Mouse (Mus musculus) midbrain, embryonic 12.5 days (tissue): ENCODE measurements around the gene Poc1b. TPM values are rescaled to one million over a fixed set of nuclear protein-coding genes. Genes with fewer than 3 reads are reported as not detected.

ENCODE experiments used
- ATAC-seq: fragments of 200-750 bp; cut with Nextera tagmentation; 2 replicates; pipeline ENCODE4 v1.8.0; 2017; ENCODE audit warnings: low read depth, moderate TSS enrichment, moderate library complexity; ENCODE audit not compliant: low FRiP score
- H3K27ac ChIP-seq: fragments of 300-500 bp; sonication (generic); replicated peaks from 2 replicates; pipeline ENCODE4 v1.5.1; 2016; ENCODE audit warnings: mild to moderate bottlenecking
- H3K27me3 ChIP-seq: fragments of 300-500 bp; sonication (generic); 2 replicates; pipeline ENCODE4 v1.6.1; 2016; ENCODE audit warnings: mild to moderate bottlenecking
- H3K36me3 ChIP-seq: fragments of 300-500 bp; sonication (generic); 2 replicates; pipeline ENCODE4 v1.6.1; 2016
- H3K4me1 ChIP-seq: fragments of 300-500 bp; sonication (generic); 2 replicates; pipeline ENCODE4 v1.6.1; 2016
- H3K4me2 ChIP-seq: fragments of 300-500 bp; sonication (generic); replicated peaks from 2 replicates; pipeline ENCODE4 v1.6.1; 2016; ENCODE audit warnings: mild to moderate bottlenecking, moderate library complexity
- H3K4me3 ChIP-seq: fragments of 300-500 bp; sonication (generic); 2 replicates; pipeline ENCODE4 v1.5.1; 2016; ENCODE audit warnings: mild to moderate bottlenecking
- H3K9ac ChIP-seq: fragments of 300-500 bp; sonication (generic); replicated peaks from 2 replicates; pipeline ENCODE4 v1.6.1; 2016; ENCODE audit warnings: mild to moderate bottlenecking, moderate library complexity
- H3K9me3 ChIP-seq: fragments of 300-500 bp; sonication (generic); 2 replicates; pipeline ENCODE4 v1.6.1; 2016; ENCODE audit warnings: mild to moderate bottlenecking
- WGBS: fragments of 180-500 bp; shearing (Covaris S2); methylation state at CpG from one replicate; pipeline ENCODE4 v1.1.7; 2016; 5-methylcytosine and 5-hydroxymethylcytosine counted together
- polyA plus RNA-seq: library from polyadenylated mRNA; unstranded; fragments of >200 nt; fragmentation: Nextera tagmentation; extraction: Ambion mirVana; gene quantifications from 2 replicates; pipeline ENCODE4 v1.2.1, GENCODE M21; 2016

Poc1b gene
- polyA plus RNA-seq, 1 experiment from 2014 or later, result 20.4 TPM

DNA sequence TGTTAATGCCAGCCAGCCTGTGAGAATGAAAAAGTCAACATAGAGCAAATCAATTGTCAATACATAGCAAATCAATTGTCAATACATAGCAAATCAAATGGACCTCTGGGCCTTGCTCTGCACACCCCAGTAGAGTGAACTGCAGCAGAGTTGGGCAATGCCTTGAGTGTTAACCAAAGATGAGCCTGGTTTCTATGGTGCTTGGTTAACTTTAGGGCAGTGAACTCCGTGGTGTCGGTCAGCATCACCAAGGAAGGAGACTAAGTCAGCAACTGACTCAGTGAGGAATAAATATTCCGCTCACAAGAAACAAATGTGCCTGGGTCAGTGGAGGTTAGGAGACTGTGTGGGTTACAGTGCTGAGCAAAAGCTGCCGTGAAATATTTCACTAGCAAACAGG is 72.7 kb downstream of the Poc1b start:
- no peaks in the 10 kb centered on the region for H3K9me3 ChIP-seq
- H3K27me3 ChIP-seq, result no peaks in the 10 kb centered on the region
- no peak overlapping the region for H3K27ac ChIP-seq
- H3K4me2 ChIP-seq, result no peak overlapping the region
- H3K36me3 ChIP-seq, result 0 out of 2 replicates have a peak, but pooled peaks cover 5% of the 10 kb centered on the region
- H3K9ac ChIP-seq, result no peak overlapping the region
- ATAC-seq, result no peak
- WGBS, result 94% methylated on average over 4 of the region's 4 CpGs
- no peak overlapping the region for H3K4me3 ChIP-seq
- H3K4me1 ChIP-seq, result no peaks in the 10 kb centered on the region

GRCm38 (mm10) chr10:99181497-99181896 is 74.7 kb downstream of the Poc1b start:
- H3K27ac ChIP-seq, result no peak overlapping the region
- H3K9me3 ChIP-seq, result no peaks in the 10 kb centered on the region
- 93% methylated on average over 8 of the region's 8 CpGs for WGBS
- H3K4me1 ChIP-seq, result no peaks in the 10 kb centered on the region
- ATAC-seq, result no peak
- no peaks in the 10 kb centered on the region for H3K27me3 ChIP-seq
- no peak overlapping the region for H3K4me3 ChIP-seq
- H3K4me2 ChIP-seq, result no peak overlapping the region
- 0 out of 2 replicates have a peak, but pooled peaks cover 5% of the 10 kb centered on the region for H3K36me3 ChIP-seq
- no peak overlapping the region for H3K9ac ChIP-seq

DNA sequence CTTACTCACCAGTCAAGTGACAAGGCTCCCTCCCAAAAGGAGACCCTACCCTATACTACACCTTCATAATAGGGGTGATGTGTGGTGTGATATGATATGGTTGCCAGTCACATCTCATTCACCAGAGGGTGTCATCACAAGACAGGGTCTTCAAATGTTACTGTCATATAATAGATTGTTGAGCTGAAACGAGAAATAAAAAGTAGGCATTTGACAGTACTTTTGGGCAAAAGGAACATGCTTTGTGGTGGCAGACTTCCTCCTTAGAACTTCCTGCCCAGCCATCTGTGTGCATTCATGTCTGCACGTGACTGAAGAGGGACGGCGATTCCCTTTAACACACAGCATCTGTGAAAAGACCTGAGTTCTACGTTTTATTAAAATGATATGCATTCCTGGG is 75.3 kb downstream of the Poc1b start:
- Histone ChIP-seq H3K4me3 (no peak overlapping the region), H3K27me3 (no peaks in the 10 kb centered on the region), H3K9ac (no peak overlapping the region), H3K36me3 (0 out of 2 replicates have a peak, but pooled peaks cover 5% of the 10 kb centered on the region), H3K4me1 (no peaks in the 10 kb centered on the region), H3K27ac (no peak overlapping the region), H3K9me3 (no peaks in the 10 kb centered on the region), H3K4me2 (no peak overlapping the region)
- 90% methylated on average over 5 of the region's 5 CpGs for WGBS
- no peak for ATAC-seq

GRCm38 (mm10) chr10:99188175-99188574 is 81.3 kb downstream of the Poc1b start:
- Histone ChIP-seq H3K9me3 (no peaks in the 10 kb centered on the region), H3K27me3 (no peaks in the 10 kb centered on the region), H3K4me3 (no peak overlapping the region), H3K36me3 (0 out of 2 replicates have a peak, but pooled peaks cover 2% of the 10 kb centered on the region), H3K9ac (no peak overlapping the region), H3K4me2 (no peak overlapping the region), H3K27ac (no peak overlapping the region), H3K4me1 (no peaks in the 10 kb centered on the region)
- ATAC-seq, result no peak
- 96% methylated on average over 1 of the region's 1 CpGs for WGBS

- Histone ChIP-seq H3K9me3 (no peaks in the 10 kb centered on the region), H3K9ac (no peak overlapping the region), H3K27me3 (no peaks in the 10 kb centered on the region), H3K27ac (no peak overlapping the region), H3K4me1 (no peaks in the 10 kb centered on the region), H3K4me3 (no peak overlapping the region), H3K4me2 (no peak overlapping the region), H3K36me3 (0 out of 2 replicates have a peak, but pooled peaks cover 2% of the 10 kb centered on the region)
- no peak for ATAC-seq
- 93% methylated on average over 21 of the region's 21 CpGs for WGBS
Measured at GRCm38 (mm10) chr10:99188656-99189603, 82.1 kb downstream of the Poc1b start.

GRCm38 (mm10) chr10:99190798-99191197 is 84.0 kb downstream of the Poc1b start:
- H3K4me1 ChIP-seq, result no peaks in the 10 kb centered on the region
- no peaks in the 10 kb centered on the region for H3K9me3 ChIP-seq
- H3K9ac ChIP-seq, result no peak overlapping the region
- no peak overlapping the region for H3K27ac ChIP-seq
- no peak for ATAC-seq
- no peak overlapping the region for H3K4me3 ChIP-seq
- no peaks in the 10 kb centered on the region for H3K27me3 ChIP-seq
- 0 out of 2 replicates have a peak, but pooled peaks cover 2% of the 10 kb centered on the region for H3K36me3 ChIP-seq
- 42% methylated on average over 3 of the region's 3 CpGs for WGBS
- H3K4me2 ChIP-seq, result no peak overlapping the region

DNA sequence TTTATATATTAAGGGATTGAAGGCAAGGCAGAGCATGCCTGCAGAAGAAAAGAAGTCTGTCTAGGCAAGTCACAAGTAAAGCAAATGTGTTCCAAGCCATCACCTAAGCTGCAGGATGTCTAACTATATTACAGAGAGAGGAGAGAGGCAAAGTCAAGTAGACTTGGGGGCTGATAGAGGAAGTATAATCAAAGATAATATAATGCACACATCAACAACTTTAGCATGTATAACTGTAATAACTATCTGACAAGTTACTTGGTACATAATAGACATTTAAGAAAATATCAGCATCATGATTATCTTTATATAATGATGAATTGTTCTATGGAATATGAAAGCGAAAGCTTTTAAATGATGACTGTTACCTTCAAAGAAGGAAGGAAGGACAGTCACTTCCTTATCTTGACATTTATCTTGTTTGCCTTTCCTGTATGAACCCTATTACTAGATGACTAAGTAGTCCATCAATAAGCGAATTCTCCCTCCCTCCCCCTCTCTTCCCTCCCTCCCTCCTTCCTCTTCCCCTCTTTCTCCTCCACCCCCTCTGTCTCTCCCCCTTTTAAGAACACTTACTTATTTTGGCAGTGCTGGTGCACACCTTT is 87.7 kb downstream of the Poc1b start:
- Histone ChIP-seq H3K9ac (no peak overlapping the region), H3K4me2 (no peak overlapping the region), H3K9me3 (no peaks in the 10 kb centered on the region), H3K36me3 (0 out of 2 replicates have a peak, but pooled peaks cover 2% of the 10 kb centered on the region), H3K27ac (no peak overlapping the region), H3K4me3 (no peak overlapping the region), H3K4me1 (peaks cover 5% of the 10 kb centered on the region), H3K27me3 (no peaks in the 10 kb centered on the region)
- ATAC-seq, result no peak
- 95% methylated on average over 2 of the region's 2 CpGs for WGBS

- no peak overlapping the region for H3K9ac ChIP-seq
- H3K27me3 ChIP-seq, result no peaks in the 10 kb centered on the region
- 0 out of 2 replicates have a peak, but pooled peaks cover 2% of the 10 kb centered on the region for H3K36me3 ChIP-seq
- ATAC-seq, result no peak
- H3K9me3 ChIP-seq, result no peaks in the 10 kb centered on the region
- H3K4me2 ChIP-seq, result no peak overlapping the region
- no peak overlapping the region for H3K27ac ChIP-seq
- H3K4me1 ChIP-seq, result peaks cover 9% of the 10 kb centered on the region
- 76% methylated on average over 13 of the region's 13 CpGs for WGBS
- H3K4me3 ChIP-seq, result no peak overlapping the region
Measured at GRCm38 (mm10) chr10:99196556-99196955, 89.7 kb downstream of the Poc1b start.

DNA sequence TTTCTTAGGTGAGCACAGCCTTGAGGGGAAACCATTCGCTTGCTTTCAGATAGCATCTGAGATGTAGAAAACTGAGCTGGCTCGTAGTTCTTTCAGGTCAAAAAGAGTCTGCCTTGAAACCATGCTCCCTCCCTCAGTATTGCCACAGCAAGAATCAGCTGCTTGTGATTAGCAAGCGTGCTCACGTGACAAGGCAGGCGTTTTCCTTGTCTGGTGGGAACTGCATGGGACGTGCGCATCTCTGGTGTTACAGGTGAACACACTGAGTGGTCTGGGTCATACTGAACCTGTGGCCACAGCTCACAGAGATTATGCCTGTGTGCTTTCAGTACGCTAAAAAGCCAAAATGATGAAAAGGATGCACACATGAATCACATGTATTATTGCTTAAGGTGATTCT is 90.3 kb downstream of the Poc1b start:
- 67% methylated on average over 8 of the region's 8 CpGs for WGBS
- no peaks in the 10 kb centered on the region for H3K27me3 ChIP-seq
- peak overlapping the region; percentile 52 for H3K27ac ChIP-seq

GRCm38 (mm10) chr10:99197607-99198305 is 90.9 kb downstream of the Poc1b start:
- ATAC-seq, result peak; percentile 80
- Histone ChIP-seq H3K4me1 (peaks cover 13% of the 10 kb centered on the region), H3K4me2 (no peak overlapping the region), H3K9ac (no peak overlapping the region), H3K4me3 (no peak overlapping the region), H3K9me3 (no peaks in the 10 kb centered on the region), H3K27ac (peak overlapping the region; percentile 56), H3K27me3 (no peaks in the 10 kb centered on the region), H3K36me3 (0 out of 2 replicates have a peak, but pooled peaks cover 2% of the 10 kb centered on the region)
- 51% methylated on average over 9 of the region's 9 CpGs for whole genome bisulfite sequencing

More for the DNA sequence above, 90.3 kb downstream of the Poc1b start:
- H3K36me3 ChIP-seq, result 0 out of 2 replicates have a peak, but pooled peaks cover 2% of the 10 kb centered on the region
- ATAC-seq, result peak; percentile 66; the same call in 1 of the 2 replicates
- H3K4me2 ChIP-seq, result no peak overlapping the region
- H3K9me3 ChIP-seq, result no peaks in the 10 kb centered on the region
- no peak overlapping the region for H3K9ac ChIP-seq
- H3K4me1 ChIP-seq, result peaks cover 13% of the 10 kb centered on the region
- no peak overlapping the region for H3K4me3 ChIP-seq

DNA sequence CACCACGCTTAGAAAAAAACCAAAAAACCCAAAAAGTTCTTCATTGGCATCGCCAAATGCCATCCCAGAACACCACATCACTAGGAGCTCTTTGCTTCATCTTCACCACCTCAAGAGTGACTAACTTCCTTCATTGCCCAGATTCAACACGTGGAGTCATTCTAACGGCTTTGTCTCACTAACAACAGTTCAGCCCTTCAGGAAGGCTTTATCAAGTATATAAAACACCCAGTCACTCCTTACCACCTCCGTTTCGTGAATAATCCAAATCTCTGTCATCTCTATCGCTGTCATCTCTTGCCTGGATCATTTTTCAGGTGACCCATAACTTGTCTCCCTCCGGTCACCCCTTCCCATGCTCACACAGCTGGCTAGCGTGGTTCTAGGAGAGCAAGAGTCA is 92.1 kb downstream of the Poc1b start:
- Histone ChIP-seq H3K9me3 (no peaks in the 10 kb centered on the region), H3K36me3 (no peaks in the 10 kb centered on the region), H3K4me3 (no peak overlapping the region), H3K4me2 (no peak overlapping the region), H3K27me3 (no peaks in the 10 kb centered on the region), H3K4me1 (peaks cover 20% of the 10 kb centered on the region), H3K9ac (no peak overlapping the region), H3K27ac (no peak overlapping the region)
- 95% methylated on average over 9 of the region's 9 CpGs for WGBS
- no peak for ATAC-seq
